Mouse (Mus musculus) ES-E14 (cell line): Measurements from ENCODE around the gene Pard6b.

ENCODE experiments used
- CHD2 ChIP-seq: IDR thresholded peaks from 2 replicates; pipeline ENCODE4 v1.6.1; 2014; ENCODE audit warnings: mild to moderate bottlenecking, low read depth, low read length, inconsistent platforms
- ZNF384 ChIP-seq: IDR thresholded peaks from 2 replicates; pipeline ENCODE4 v1.6.1; 2012; ENCODE audit warnings: low read depth, low read length, inconsistent platforms

DNA sequence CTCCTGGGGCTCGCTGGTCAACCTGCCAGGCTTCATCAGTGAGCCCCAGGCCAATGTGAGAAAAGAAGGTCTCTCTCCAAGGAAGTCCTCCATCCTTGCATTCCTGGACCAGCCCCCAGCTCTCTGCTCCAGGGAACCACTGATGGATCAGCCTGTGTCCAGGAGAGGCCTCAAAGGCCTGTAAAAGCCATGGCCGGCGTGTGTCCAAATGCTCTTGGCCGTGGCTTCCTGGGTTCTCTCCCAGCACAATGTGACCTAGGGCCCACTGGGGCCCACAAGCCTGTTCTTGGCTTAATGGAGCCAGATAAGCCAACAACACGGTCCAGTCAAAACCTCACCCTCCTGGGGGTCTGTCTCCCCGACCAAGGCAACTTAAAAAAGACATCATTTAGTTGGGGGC, 44.9 kb upstream of the Pard6b start:
- no peak for TF ChIP-seq CHD2
- TF ChIP-seq ZNF384: no peak
